Mouse (Mus musculus) midbrain, embryonic 12.5 days (tissue): ENCODE data around the gene Opcml. TPM values are rescaled to one million over a fixed set of nuclear protein-coding genes. Genes with fewer than 3 reads are reported as not detected.

Source experiments
- ATAC-seq: fragments of 200-750 bp; cut with Nextera tagmentation; 2 replicates; pipeline ENCODE4 v1.8.0; 2017; ENCODE audit warnings: low read depth, moderate TSS enrichment, moderate library complexity; ENCODE audit not compliant: low FRiP score
- H3K27ac ChIP-seq: fragments of 300-500 bp; sonication (generic); replicated peaks from 2 replicates; pipeline ENCODE4 v1.5.1; 2016; ENCODE audit warnings: mild to moderate bottlenecking
- H3K27me3 ChIP-seq: fragments of 300-500 bp; sonication (generic); 2 replicates; pipeline ENCODE4 v1.6.1; 2016; ENCODE audit warnings: mild to moderate bottlenecking
- H3K36me3 ChIP-seq: fragments of 300-500 bp; sonication (generic); 2 replicates; pipeline ENCODE4 v1.6.1; 2016
- H3K4me1 ChIP-seq: fragments of 300-500 bp; sonication (generic); 2 replicates; pipeline ENCODE4 v1.6.1; 2016
- H3K4me2 ChIP-seq: fragments of 300-500 bp; sonication (generic); replicated peaks from 2 replicates; pipeline ENCODE4 v1.6.1; 2016; ENCODE audit warnings: mild to moderate bottlenecking, moderate library complexity
- H3K4me3 ChIP-seq: fragments of 300-500 bp; sonication (generic); 2 replicates; pipeline ENCODE4 v1.5.1; 2016; ENCODE audit warnings: mild to moderate bottlenecking
- H3K9ac ChIP-seq: fragments of 300-500 bp; sonication (generic); replicated peaks from 2 replicates; pipeline ENCODE4 v1.6.1; 2016; ENCODE audit warnings: mild to moderate bottlenecking, moderate library complexity
- H3K9me3 ChIP-seq: fragments of 300-500 bp; sonication (generic); 2 replicates; pipeline ENCODE4 v1.6.1; 2016; ENCODE audit warnings: mild to moderate bottlenecking
- WGBS: fragments of 180-500 bp; shearing (Covaris S2); methylation state at CpG from one replicate; pipeline ENCODE4 v1.1.7; 2016; 5-methylcytosine and 5-hydroxymethylcytosine counted together
- polyA plus RNA-seq: library from polyadenylated mRNA; unstranded; fragments of >200 nt; fragmentation: Nextera tagmentation; extraction: Ambion mirVana; gene quantifications from 2 replicates; pipeline ENCODE4 v1.2.1, GENCODE M21; 2016

Gene Opcml
- polyA plus RNA-seq, 1 experiment from 2014 or later = 7.0 TPM

DNA sequence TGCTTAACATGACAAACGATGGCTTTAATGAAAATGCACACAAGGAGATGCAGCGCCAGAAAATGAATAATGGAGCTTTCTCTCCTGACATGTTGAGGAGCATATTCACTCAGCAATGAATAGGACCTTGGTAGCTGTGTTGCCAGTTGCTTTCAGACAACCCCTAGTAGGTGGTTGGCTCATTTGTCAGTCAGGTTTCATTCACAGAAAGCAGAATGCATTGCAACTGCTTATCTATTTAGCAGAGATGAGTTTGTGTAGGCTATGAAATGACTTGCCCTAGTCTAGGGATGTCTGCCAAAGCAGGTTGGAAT lies 574.5 kb downstream of the Opcml start:
- H3K27me3 ChIP-seq = no peaks in the 10 kb centered on the region
- H3K9ac ChIP-seq = no peak overlapping the region
- H3K27ac ChIP-seq = no peak overlapping the region
- H3K36me3 ChIP-seq = no peaks in the 10 kb centered on the region
- WGBS = 77% methylated on average over 2 of the region's 2 CpGs
- no peak overlapping the region for H3K4me3 ChIP-seq
- H3K4me1 ChIP-seq = 0 out of 2 replicates have a peak, but pooled peaks cover 5% of the 10 kb centered on the region
- no peak overlapping the region for H3K4me2 ChIP-seq
- no peaks in the 10 kb centered on the region for H3K9me3 ChIP-seq
- ATAC-seq = no peak

DNA sequence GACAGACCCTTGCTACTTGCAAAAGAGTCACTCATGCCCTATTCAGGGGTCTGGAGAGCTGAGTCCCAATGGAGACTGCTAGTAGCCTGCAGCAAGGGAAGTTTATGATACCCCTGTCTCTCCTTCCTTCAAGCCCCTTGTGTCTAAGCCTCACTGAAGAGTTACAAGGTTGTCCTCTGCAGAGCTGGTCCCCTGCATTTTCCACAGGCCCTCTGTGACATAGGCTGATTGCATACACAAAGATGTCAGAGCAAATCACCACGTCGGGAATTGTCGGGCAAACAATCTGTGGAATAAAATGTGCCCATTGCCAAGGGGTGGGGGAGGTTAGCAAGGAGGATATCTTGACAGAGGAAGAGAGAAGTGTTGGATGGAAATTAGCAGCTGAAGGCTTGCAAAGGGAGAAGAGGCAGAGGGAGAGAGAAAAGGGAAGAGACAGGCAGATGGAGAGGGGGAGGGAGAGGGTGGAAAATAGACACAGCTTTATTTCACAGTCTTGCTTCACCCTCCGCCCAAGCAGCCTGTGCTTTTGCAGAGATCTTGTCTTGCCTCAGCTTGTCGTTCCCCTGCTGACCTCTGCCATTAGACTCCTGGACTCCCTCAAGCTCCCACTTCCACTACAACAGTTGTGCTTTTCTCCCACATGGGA lies 596.1 kb downstream of the Opcml start:
- H3K9ac ChIP-seq = no peak overlapping the region
- no peak for ATAC-seq
- no peak overlapping the region for H3K4me3 ChIP-seq
- no peaks in the 10 kb centered on the region; the same call in 1 of the 2 replicates for H3K4me1 ChIP-seq
- no peak overlapping the region for H3K4me2 ChIP-seq
- no peaks in the 10 kb centered on the region for H3K9me3 ChIP-seq
- H3K27me3 ChIP-seq = no peaks in the 10 kb centered on the region
- WGBS = 56% methylated on average over 5 of the region's 5 CpGs
- no peaks in the 10 kb centered on the region for H3K36me3 ChIP-seq
- H3K27ac ChIP-seq = no peak overlapping the region

DNA sequence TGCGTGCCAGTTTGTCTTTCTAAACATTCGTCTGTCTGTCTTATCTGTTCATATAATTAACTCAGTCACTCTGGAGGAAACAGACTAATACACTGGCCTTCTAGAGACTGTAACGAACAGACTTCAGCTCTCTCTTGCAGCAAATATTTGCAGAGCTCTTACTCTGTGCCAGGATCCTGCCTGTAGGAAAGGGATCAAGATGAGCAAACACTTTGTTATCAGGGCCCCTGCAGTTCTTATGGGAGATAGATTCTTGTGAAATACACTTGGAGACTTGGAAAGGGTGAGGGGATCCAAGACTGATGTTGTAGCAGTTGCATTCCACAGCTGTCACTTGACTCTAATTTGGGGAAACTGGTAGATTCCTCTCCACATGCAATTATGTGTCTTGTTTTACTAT lies 604.6 kb downstream of the Opcml start:
- 42% methylated on average over 3 of the region's 3 CpGs for whole genome bisulfite sequencing
- H3K27me3 ChIP-seq = peaks cover 2% of the 10 kb centered on the region; the same call in 1 of the 2 replicates
- H3K9me3 ChIP-seq = no peaks in the 10 kb centered on the region
- ATAC-seq = no peak
- no peak overlapping the region for H3K4me2 ChIP-seq
- H3K36me3 ChIP-seq = no peaks in the 10 kb centered on the region
- H3K4me1 ChIP-seq = no peaks in the 10 kb centered on the region
- no peak overlapping the region for H3K27ac ChIP-seq
- H3K9ac ChIP-seq = no peak overlapping the region
- H3K4me3 ChIP-seq = no peak overlapping the region

DNA sequence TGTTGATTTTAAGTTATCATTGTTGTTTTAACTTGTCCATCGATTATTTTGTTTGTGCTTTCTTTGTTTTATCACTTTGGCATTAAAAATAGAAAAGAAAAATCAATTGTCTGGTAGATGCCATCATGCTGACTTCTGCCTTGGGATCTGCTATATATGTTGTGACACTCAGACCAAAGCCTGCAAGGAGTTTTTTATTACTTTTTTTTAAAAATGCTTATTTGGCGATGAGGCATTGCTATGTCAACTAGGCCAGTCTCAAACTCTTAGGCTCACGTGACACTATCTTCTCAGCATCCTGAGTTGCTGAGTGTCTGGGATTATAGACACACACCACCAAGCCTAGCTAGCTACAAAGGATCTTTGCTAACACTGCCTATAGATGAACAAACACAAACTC lies 605.1 kb downstream of the Opcml start:
- H3K4me1 ChIP-seq = no peaks in the 10 kb centered on the region
- no peak for ATAC-seq
- WGBS = 80% methylated on average over 3 of the region's 3 CpGs
- H3K36me3 ChIP-seq = no peaks in the 10 kb centered on the region
- H3K27ac ChIP-seq = no peak overlapping the region
- H3K4me3 ChIP-seq = no peak overlapping the region
- no peak overlapping the region for H3K4me2 ChIP-seq
- no peaks in the 10 kb centered on the region for H3K9me3 ChIP-seq
- peaks cover 6% of the 10 kb centered on the region; the same call in 1 of the 2 replicates for H3K27me3 ChIP-seq
- no peak overlapping the region for H3K9ac ChIP-seq

DNA sequence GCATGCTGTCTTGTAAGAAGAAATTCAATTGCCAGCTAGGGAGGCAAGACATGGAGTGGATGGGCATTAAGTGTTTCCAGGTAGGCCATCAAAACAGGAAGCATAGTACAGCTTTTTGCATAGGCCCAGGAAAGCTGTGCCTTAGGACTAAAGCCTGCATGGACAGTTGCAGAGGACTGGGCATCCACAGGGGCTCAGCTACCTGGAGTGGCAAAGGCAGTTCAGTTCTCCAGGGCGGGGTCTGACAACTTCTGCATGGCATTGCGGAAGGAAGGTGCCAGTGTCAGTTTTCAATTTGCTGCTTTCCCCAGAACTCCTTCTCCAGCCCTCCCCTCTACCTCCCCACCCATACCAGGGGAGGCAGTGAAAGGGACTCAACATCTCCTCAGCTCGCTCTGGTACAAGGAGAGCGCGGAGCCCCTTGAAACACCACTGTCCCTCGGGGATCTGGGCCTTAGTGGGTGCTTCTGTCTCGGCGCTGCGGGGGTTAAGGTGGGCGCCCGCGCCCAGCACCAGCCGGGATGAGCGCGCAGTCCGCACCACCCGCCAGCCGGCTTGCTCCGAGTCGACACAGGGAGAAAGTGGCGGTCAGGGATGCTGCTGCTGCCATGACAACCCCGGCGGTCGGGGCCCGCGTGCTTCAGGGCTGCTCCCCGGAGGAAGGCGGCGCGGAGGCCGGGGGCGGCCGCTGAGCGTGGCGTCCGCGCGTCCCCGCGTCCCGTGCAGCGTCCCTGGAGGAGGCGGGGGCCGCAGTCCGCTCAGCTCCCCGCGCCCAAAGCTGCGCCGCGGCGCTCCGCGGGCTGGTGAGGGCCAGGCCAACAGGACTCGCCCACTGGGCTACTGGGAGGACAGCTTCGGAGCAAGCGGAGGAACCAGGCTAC lies 612.4 kb downstream of the Opcml start:
- no peaks in the 10 kb centered on the region for H3K9me3 ChIP-seq
- H3K27me3 ChIP-seq = peaks cover 43% of the 10 kb centered on the region
- H3K4me1 ChIP-seq = peaks cover 17% of the 10 kb centered on the region
- ATAC-seq = peak; percentile 93
- H3K27ac ChIP-seq = peak overlapping the region; percentile 49; the same call in 1 of the 2 replicates
- peak overlapping the region; percentile 67 for H3K4me3 ChIP-seq
- H3K36me3 ChIP-seq = no peaks in the 10 kb centered on the region
- peak overlapping the region; percentile 96 for H3K4me2 ChIP-seq
- 2% methylated on average over 55 of the region's 56 CpGs for WGBS
- H3K9ac ChIP-seq = peak overlapping the region; percentile 63

DNA sequence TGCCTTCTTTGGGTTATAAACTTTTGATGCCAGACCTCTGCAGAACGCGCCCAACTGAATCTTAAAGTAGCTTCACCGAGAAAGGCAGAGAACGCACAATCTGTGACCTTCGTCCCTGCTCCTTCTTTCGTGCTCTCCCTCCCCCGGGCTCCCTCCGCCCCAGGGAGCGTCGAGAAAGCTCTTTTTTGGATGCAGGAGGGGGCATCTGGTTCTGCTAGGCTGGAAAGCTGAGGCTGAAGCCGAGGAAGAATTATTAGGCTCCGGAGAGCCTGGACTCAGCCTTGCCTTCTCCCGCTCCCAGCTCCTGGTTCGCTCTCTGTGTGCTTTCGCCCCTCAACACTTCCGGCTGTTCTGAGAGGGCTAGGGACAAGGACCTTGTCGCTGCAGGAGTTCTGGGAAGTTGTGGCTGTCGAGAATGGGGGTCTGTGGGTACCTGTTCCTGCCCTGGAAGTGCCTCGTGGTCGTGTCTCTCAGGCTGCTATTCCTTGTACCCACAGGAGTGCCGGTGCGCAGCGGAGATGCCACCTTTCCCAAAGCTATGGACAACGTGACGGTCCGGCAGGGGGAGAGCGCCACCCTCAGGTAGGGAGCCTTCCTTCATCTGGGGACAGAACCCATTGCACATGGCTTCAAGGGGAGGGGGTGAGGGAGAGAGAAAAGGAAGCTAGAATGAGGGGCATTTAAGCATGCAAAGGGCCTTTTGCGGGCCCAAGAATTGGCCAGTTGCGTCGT lies 613.4 kb downstream of the Opcml start:
- peak; percentile 61 for ATAC-seq
- Histone ChIP-seq H3K27me3 (peaks cover 43% of the 10 kb centered on the region), H3K27ac (no peak overlapping the region), H3K4me1 (peaks cover 17% of the 10 kb centered on the region), H3K9ac (peak overlapping the region; percentile 63), H3K4me3 (peak overlapping the region; percentile 67), H3K4me2 (peak overlapping the region; percentile 96), H3K9me3 (no peaks in the 10 kb centered on the region), H3K36me3 (no peaks in the 10 kb centered on the region)
- 2% methylated on average over 30 of the region's 30 CpGs for WGBS

DNA sequence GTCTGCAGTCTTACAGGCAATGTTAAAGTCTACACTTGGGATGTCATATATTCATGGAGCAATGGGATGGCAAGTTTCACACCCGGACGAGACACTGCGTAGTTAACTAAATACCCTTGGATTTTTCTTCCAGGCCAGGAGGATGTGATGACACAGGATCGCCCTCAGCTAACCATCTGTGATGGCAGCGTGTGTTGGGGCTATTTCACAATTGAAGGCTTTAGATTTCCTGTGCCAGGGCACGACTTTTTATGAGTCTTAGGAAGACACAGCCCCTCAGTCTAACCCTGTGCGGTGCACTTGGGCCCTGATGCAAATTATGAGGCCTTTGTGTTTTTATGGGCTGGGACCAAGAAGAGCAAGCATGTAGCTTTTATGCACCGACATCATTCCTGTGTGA lies 614.0 kb downstream of the Opcml start:
- Histone ChIP-seq H3K4me2 (peak overlapping the region; percentile 96), H3K4me1 (peaks cover 17% of the 10 kb centered on the region), H3K9ac (no peak overlapping the region), H3K27me3 (peaks cover 43% of the 10 kb centered on the region), H3K9me3 (no peaks in the 10 kb centered on the region), H3K27ac (no peak overlapping the region), H3K36me3 (no peaks in the 10 kb centered on the region), H3K4me3 (peak overlapping the region; percentile 67)
- no peak for ATAC-seq
- 70% methylated on average over 8 of the region's 8 CpGs for WGBS

DNA sequence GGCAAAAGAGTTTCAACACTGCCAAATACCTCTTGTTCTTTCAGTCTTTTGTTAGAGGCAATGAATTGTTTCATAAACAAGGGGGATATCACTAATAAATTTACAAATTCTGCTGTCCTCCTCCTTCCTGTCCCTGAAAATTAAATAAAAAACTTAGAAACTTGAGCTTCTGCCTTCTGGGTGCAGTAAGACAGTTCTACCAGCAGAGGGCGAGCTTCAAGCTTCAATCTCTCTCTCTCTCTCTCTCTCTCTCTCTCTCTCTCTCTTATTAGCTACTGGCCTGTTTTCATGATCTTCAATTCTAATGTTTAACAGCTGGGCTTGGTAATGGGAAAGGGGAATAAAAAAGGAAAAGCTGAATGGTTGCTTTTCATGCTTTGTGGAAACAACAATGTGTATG lies 615.2 kb downstream of the Opcml start:
- no peak for ATAC-seq
- 0% methylated on average over 1 of the region's 1 CpGs for WGBS
- peaks cover 36% of the 10 kb centered on the region for H3K27me3 ChIP-seq

DNA sequence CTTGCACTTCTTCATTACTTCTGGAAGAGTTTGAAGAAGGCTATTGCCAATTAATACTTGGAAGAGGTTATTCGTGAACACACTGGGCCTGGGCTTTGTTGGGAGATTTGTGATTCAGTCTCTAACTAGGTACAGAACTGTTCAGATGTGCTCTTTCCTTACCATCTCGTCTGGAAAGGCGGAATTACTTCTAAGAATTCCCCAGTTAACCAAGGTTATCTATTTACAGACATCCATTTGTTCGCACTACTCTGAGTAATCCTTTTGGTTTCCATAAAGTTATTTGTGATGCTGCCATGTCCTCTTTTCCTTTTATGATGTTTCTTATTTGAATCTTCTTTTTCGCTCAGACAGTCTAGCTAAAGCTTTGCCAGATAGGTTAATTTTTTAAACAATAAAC lies 630.2 kb downstream of the Opcml start:
- 86% methylated on average over 5 of the region's 5 CpGs for WGBS
- Histone ChIP-seq H3K9me3 (no peaks in the 10 kb centered on the region), H3K9ac (no peak overlapping the region), H3K36me3 (no peaks in the 10 kb centered on the region), H3K4me3 (no peak overlapping the region), H3K27ac (no peak overlapping the region), H3K4me1 (no peaks in the 10 kb centered on the region), H3K27me3 (no peaks in the 10 kb centered on the region), H3K4me2 (no peak overlapping the region)
- no peak for ATAC-seq

More for the DNA sequence above, 615.2 kb downstream of the Opcml start:
- Histone ChIP-seq H3K4me3 (no peak overlapping the region), H3K4me2 (no peak overlapping the region), H3K9me3 (no peaks in the 10 kb centered on the region), H3K36me3 (no peaks in the 10 kb centered on the region), H3K27ac (no peak overlapping the region), H3K9ac (no peak overlapping the region), H3K4me1 (peaks cover 17% of the 10 kb centered on the region)

DNA sequence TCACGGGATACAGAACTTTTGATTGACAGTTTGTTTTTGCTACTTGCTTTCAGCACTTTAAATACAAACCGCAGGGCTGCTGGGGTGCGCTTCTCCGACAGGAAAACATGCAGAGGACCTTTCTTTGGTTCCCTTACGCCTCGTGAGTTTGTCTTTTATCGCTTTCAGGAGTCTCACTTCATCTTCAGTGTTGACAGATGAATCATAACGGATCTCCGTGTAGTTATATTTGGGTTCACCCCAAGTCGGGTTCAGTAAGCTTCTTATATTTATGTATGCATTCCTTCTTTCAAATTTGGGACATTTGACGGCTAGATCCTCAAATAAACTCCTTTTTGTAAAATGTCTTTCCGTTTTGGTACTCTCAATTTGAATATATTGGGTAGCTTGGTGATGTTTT lies 632.8 kb downstream of the Opcml start:
- ATAC-seq = no peak

DNA sequence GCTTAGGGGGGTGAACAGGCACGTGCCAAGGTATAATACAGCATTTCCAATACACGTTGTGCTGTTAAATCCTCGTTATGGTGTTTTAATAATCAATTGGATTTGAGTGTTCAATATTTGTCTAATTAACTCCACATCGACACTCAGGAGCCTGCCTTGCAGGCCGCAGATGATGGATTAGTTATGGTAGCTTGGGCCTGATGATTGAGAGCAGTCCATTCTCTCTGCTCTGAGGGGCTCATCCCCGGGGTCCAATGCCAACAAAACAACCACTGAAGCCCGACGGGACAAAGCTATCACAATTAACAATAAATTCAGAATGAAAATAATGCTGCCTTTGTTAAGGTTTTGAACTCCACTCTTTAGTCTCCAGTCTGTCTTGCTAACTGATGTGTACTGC lies 641.6 kb downstream of the Opcml start:
- Histone ChIP-seq H3K27ac (no peak overlapping the region), H3K9me3 (no peaks in the 10 kb centered on the region), H3K36me3 (no peaks in the 10 kb centered on the region), H3K4me1 (0 out of 2 replicates have a peak, but pooled peaks cover 5% of the 10 kb centered on the region), H3K4me3 (no peak overlapping the region), H3K27me3 (peaks cover 36% of the 10 kb centered on the region), H3K4me2 (no peak overlapping the region), H3K9ac (no peak overlapping the region)
- WGBS = 11% methylated on average over 8 of the region's 8 CpGs
- ATAC-seq = peak; percentile 68; the same call in 1 of the 2 replicates

More for the DNA sequence above, 632.8 kb downstream of the Opcml start:
- Histone ChIP-seq H3K27me3 (peaks cover 21% of the 10 kb centered on the region), H3K4me1 (no peaks in the 10 kb centered on the region), H3K36me3 (no peaks in the 10 kb centered on the region), H3K27ac (no peak overlapping the region), H3K9me3 (no peaks in the 10 kb centered on the region), H3K4me2 (no peak overlapping the region), H3K4me3 (no peak overlapping the region), H3K9ac (no peak overlapping the region)
- 60% methylated on average over 12 of the region's 12 CpGs for WGBS

DNA sequence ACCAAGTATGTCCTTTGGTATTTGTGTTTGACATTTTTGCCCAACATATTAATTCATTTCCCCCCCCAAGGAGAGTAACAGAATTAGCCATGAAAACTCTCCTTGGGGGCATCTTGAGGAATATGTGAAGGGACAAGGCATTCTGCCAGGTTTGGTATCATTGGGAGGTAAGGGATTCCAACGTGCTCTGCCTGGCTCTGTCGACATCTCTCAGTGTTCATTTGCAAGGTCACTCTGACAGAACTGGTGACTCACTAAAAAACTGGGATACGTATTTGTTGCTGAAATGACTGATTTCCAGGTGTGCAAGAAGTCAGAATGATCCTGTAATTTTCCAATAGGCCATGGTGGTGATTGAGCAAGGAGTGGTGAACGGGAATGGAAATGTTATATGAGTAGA lies 648.2 kb downstream of the Opcml start:
- no peaks in the 10 kb centered on the region for H3K9me3 ChIP-seq
- no peak overlapping the region for H3K4me3 ChIP-seq
- WGBS = 88% methylated on average over 4 of the region's 4 CpGs
- ATAC-seq = no peak
- H3K27ac ChIP-seq = no peak overlapping the region
- no peak overlapping the region for H3K9ac ChIP-seq
- H3K4me2 ChIP-seq = no peak overlapping the region
- H3K27me3 ChIP-seq = peaks cover 17% of the 10 kb centered on the region; the same call in 1 of the 2 replicates
- H3K36me3 ChIP-seq = no peaks in the 10 kb centered on the region
- peaks cover 11% of the 10 kb centered on the region; the same call in 1 of the 2 replicates for H3K4me1 ChIP-seq
